Mouse (Mus musculus): ENCODE results near the gene Bst1.

GRCm38 (mm10) chr5:43776407-43776806 lies 42.3 kb upstream of the Bst1 start:
- no peak for TF ChIP-seq CTCF (IDR thresholded peaks at IDR 0.05; ENCODE audit: low read depth, low read length)
- no peak for TF ChIP-seq POLR2A (IDR thresholded peaks at IDR 0.05; ENCODE audit: extremely low read depth, insufficient read depth, low read length)

All from liver, adult 2 months (tissue).